Mouse (Mus musculus): ENCODE results near the gene Gabpa.

DNA sequence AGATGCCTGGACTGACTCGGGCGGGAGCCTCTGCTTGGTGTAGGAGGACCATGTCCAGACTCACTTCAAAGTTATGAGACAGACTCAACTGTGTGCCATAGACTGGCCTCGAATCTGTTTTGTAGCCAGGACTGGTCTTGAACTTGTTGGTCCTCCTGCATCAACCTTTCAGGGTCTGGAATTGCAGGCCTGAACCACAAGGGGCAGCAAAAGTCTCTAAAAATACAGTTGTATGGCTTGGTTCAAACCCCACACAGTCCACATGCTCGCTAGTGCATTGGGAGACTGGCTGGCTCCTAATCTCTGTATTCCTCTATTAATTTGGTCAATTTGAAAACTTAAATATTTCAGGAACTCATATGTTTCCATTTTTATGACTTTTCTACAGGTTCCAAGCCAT is 68.3 kb downstream of the Gabpa start:
- TF ChIP-seq CTCF (IDR thresholded peaks at IDR 0.05; ENCODE audit: borderline replicate concordance, insufficient read depth, low read length) = no peak
- no peak for TF ChIP-seq POLR2A (IDR thresholded peaks at IDR 0.05; ENCODE audit: low read depth, low read length)
